Mouse (Mus musculus): ENCODE results near the gene Ptprb. TPM values are rescaled to one million over a fixed set of nuclear protein-coding genes. Genes with fewer than 3 reads are reported as not detected.
A peak's percentile ranks its signal among the peaks of the same experiment; 100 is the strongest.

The Ptprb gene
- polyA plus RNA-seq, 1 experiment: 1.6 TPM

DNA sequence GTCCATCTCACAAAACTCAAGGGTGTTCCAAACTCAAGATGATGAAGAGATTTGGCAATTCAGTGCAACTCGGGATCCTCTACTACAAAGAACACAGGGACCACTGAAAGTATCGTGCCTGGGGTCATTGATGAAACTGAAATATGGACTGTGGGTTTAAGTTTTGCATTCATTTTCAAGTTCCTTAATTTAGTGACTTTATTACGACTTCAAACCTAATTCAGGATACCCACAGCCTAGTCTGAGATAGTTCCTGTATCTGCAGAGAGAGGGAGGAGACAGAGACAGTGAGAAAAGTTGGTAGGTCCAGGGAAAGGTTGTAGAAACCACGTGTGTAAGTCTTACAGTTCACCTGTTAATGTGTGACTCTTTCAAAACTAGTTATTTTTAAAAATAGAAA, 15.2 kb downstream of the Ptprb start:
- DNase-seq (ENCODE audit: low read depth, low spot score): no peak
- 63% methylated on average over 4 of the region's 4 CpGs for WGBS

DNA sequence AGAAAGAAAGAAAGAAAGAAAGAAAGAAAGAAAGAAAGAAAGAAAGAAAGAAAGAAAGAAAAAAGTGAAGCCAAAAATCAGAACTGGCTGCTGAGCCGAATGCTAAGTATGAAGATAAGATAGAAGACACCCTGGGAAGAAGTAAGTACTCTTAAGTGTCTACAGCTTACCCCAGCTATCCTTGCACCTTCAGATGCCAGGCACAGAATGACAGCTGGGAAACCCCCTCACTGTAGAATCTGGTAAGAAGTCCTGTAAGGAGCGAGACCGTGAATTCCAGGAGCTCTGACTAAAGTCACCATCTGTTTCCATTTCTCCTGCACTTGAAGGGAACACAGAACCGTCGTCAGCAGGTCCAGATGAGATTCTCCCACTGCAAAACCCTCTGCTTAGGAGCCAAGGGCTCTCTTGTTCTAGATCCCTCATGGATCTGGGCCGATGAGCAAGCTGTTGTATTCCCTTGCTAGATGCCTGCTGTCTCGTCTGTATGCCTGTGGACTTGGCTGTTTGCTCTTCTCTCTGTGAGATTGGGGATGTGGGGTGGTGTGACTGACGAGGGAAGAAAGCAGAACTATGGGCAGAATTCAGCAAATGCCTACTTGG, 15.9 kb downstream of the Ptprb start:
- no peak for DNase-seq (ENCODE audit: low read depth, low spot score)
- WGBS: 71% methylated on average over 8 of the region's 8 CpGs

DNA sequence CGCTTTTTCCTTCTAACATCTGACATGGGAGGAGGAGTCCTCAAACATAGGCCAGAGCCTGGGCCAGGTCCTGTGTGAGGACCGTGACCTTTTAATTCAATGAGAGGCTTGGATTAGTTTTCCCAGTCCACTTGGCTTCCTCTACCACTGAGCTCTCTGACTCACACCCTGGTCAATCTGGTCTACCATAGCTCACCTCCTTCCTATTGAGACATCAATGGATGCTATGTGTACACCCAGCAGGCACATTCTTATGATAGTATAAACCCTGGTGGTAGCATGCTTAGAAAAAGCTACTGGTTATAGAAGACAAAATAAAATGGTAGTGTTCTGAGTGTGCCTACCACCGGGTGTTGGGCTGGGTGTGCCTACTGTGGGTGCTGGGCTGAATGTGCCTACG, 21.1 kb downstream of the Ptprb start:
- 91% methylated on average over 4 of the region's 4 CpGs for WGBS
- no peak for DNase-seq (ENCODE audit: low read depth, low spot score)

DNA sequence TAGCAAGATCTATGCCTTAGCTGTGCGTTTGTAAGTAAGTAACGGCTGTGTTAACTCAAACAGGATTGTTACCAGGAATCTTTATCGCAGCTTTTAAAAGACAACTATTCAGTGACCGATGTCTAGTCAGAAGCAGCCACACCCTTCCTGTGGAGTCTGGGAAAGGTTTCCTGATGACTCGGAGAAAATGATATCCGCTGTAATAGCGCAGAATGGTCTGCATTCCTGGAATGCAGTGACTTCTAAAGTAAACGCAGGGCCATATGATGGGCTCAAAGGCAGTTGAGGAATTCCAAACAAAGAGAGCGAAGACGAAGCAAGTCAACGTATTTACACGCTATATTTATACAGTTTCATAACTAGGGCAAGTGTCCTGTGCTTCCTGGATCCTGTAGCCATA, 22.5 kb downstream of the Ptprb start:
- no peak for DNase-seq (ENCODE audit: low read depth, low spot score)
- WGBS: 16% methylated on average over 12 of the region's 12 CpGs

DNA sequence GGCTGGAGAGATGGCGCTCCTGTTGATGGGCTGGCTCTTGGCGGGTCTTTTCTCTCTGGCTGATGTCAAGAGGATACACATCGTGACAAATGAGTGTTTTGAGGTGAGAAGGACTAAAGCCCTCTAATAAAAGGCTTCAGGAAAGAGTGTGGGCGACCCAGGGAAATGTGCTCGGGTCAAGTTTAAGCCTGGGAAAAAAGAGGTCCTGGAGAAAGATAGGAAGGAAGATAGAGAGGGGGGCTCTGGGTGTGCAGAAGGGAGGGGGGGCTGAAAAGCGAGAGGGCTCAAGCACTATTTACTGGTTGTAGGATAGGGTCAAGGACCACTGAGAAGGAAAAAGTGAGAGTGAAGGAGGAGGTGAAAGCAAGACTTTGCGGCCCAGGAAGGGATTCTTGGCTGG, 25.5 kb downstream of the Ptprb start:
- DNase-seq (ENCODE audit: low read depth, low spot score): no peak
- WGBS: 34% methylated on average over 7 of the region's 7 CpGs

DNA sequence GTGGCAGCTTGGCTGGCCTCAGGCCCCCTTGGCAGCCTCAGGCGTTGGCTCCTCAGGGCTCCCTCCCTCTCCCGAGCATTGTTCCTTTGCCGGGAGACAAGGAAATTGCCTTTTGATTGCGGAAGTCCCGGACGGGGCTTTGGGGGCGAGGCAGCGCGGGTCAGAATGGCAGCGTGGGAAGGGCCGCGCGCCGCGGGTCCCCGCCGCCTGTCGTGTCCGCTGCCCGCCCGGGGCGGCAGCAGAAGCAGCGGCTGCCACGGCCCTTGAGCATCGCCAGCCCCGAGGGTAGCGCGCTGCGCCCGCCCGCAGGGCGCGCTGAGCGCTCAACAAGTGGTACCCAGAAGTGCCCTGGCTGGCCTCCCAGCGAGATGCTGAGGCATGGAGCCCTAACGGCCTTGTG, 25.9 kb downstream of the Ptprb start:
- 1% methylated on average over 36 of the region's 36 CpGs for WGBS
- no peak for DNase-seq (ENCODE audit: low read depth, low spot score)

DNA sequence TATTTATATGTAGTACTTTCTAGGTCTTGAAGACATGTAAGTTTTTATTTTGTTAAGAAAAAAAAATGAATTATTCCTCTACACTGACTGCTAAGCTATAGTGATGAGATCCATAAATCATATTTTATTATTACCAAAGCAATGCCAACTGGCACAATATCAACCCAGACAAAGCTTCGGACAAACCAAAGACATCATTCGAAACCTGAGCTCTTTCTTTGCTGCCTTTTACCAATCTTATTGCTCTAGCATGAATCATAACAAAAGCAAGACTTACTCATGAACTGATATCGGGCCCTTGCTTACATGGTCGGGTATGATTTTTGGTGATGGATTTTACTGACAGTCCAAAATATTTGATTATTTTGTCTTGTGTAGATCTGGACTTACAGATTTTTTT, 29.0 kb downstream of the Ptprb start:
- WGBS: 79% methylated on average over 4 of the region's 4 CpGs

DNA sequence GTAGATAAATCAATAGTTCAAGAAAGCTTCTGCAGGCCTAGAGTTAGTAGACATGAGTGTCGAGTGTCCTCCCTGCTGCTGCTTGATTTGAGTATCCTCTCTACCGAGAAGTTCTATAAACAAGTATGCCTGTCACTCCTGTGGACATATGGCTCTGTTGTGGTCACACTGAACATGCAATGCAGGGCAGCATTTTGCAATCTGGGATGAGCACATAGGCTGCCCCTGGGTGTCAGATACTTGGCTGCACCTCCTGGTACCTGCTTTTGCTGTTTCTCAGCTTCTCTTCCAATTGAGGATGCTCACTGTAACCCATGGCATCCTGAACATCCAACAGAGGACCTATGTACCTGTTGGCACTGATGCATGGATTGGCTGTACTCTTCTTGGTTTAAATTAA, 34.1 kb downstream of the Ptprb start:
- 67% methylated on average over 2 of the region's 2 CpGs for WGBS
- no peak for DNase-seq (ENCODE audit: low read depth, low spot score)

More for the DNA sequence above, 29.0 kb downstream of the Ptprb start:
- no peak for DNase-seq (ENCODE audit: low read depth, low spot score)

DNA sequence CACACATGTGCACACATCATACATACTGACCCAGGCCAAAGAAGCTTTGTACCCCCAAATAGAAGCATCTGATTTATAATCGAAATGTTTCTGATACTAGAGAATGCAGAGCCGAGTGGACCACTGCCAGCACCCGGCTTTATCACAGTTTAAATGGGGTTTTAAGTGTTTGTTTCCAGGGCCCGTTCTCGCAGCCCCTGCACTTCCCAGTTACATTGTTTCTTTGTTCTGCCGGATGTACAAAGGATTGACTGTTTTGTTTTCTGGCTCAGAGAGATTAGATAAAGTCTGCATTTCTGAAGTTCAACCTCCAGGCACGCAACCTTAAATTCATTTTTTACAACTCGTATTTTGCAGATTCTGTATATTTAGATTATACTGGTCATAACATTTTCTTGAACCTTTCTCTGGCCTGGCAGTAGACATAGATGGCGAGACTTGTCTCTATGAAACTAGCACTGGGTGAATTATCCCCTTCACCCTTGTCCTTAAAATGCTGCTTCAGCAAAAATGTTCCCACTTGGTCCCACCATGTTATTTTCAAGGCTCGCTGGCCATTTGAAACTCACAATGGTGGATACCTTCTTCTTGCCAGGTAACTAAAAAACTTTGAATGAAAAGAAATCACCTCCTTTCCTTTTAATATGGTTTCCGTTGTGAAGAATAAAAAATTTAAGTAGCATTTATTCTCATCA, 35.3 kb downstream of the Ptprb start:
- WGBS: 39% methylated on average over 11 of the region's 11 CpGs
- no peak for DNase-seq (ENCODE audit: low read depth, low spot score)

DNA sequence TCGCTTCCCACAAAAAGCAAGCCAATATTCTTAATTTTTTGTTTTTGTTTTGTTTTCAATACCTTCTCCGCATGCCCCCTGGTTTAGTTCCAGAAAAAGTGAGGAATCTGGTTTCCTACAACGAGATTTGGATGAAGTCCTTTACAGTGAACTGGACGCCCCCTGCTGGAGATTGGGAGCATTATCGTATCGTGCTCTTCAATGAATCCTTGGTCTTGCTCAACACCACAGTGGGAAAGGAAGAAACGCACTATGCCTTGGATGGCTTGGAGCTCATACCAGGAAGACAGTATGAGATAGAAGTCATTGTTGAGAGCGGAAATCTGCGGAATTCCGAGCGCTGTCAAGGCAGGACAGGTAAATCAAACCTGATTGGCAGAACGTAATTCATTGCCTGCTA, 43.9 kb downstream of the Ptprb start:
- DNase-seq (ENCODE audit: low read depth, low spot score): peak; percentile 29
- 18% methylated on average over 12 of the region's 12 CpGs for WGBS

DNA sequence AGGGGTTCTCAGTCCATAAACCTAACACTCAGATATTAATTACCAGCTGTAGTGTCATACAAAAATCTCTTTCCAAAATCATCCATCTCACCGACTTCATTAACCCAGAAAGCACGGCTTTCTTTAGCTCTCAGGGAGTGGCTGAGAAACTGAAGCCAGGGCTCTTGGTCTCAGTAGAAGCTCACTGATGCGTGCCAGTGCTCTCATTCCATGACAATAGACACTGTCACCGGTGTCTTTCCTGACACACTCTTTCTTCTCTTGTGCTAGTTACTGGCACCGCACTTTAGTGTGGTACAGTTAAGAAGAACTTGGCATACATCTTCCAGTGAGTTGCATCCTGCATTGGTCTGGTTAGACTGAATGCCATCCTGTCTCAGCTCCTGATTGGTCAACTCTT, 53.8 kb downstream of the Ptprb start:
- no peak for DNase-seq (ENCODE audit: low read depth, low spot score)
- 78% methylated on average over 5 of the region's 5 CpGs for WGBS

DNA sequence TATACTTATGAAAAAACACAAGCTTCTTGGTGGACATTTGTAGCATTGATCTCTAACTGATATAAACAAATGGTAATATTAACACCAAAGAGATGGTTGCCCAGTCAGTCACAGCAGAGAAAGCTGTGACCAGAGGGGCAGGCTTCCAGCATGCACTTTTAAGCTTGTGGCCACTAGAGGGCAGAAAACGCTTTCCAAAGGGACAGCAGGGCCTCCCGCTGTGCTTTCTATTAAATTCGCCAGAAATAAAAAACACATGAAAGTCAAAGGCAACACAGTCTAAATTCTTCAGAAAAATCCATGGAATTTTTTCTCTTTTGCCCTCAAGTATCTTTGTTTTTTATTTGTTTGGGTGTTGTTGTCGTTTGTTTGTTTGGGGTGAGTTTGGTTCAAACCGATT, 55.1 kb downstream of the Ptprb start:
- WGBS: 11% methylated on average over 5 of the region's 5 CpGs
- peak; percentile 54 for DNase-seq (ENCODE audit: low read depth, low spot score)

DNA sequence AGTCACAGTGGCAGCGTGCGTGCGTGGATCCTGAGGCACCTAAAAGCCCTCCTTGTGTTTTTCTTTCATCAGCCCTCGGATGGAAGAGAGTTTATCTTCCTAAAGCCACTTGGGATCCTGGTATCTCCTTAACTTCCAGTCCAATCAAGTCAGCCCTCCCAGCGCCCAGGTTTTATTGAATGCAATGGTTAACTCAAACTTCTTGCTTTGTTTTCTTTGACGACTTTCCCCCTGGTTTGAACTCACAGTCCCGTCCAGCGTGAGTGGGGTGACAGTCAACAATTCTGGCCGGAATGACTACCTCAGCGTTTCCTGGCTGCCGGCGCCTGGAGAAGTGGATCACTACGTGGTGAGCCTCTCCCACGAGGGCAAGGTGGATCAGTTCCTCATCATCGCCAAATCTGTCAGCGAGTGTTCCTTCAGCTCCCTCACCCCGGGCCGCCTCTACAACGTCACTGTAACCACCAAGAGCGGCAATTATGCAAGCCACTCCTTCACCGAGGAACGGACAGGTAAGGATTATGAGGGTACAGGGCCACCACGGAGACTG, 55.7 kb downstream of the Ptprb start:
- DNase-seq (ENCODE audit: low read depth, low spot score): no peak
- WGBS: 21% methylated on average over 23 of the region's 23 CpGs

DNA sequence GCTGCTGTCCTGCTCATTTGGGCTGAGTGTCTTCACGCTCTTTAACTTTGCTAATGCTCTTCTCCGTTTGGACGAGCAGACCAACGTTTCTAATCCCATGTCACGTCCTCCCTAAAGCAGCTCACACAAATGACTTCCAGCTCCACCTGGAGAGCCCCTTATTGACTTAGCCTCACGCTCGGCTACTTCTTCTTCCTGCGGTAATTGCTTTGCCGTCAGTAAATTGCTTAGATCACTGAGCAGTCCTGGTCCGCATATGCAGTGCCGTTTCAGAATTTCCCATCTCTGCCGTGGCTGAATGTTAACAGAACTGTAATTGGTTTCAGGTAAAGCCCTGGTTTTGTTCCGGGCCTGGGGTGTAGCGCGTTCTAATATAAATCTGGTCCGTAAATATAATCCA, 58.3 kb downstream of the Ptprb start:
- no peak for DNase-seq (ENCODE audit: low read depth, low spot score)
- WGBS: 48% methylated on average over 16 of the region's 16 CpGs

DNA sequence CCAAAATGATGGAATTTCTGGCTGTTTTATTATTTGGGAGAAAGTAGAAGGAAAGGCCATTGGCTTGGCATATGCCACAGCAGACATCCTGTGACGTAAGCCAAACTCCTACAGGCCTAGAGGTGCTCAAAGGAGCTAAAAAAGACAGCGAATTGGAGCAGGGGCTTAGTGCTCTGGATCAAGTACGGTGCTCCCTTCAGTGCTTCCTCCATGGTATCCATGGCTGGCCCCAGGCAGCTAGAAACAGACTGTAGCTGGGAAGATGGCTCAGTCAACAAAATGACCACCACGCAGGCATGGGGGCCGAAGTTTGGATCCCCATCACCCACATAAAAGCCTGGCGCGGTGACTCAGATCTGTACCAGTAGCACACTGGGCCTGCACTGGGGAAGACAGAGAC, 58.8 kb downstream of the Ptprb start:
- no peak for DNase-seq (ENCODE audit: low read depth, low spot score)
- 91% methylated on average over 7 of the region's 7 CpGs for WGBS

DNA sequence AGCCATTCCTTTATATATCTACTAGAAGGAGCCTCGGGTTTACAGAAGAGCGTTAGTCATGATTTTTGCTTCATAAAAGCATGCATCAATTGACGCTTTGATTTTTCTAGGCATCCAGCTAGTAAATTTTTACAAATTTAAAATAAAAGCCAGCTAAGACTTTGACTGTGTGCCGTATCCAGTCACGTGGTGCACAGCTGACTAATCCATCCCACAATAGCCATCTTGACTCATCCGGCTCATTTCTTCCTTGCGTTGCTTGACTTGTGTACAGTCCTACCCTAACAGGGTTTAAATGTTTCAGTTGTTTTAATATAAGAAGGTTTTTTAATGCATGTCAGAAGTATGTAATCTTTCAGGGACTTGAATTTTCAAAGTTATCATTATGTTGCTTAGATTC, 60.0 kb downstream of the Ptprb start:
- no peak for DNase-seq (ENCODE audit: low read depth, low spot score)
- 87% methylated on average over 7 of the region's 7 CpGs for WGBS

DNA sequence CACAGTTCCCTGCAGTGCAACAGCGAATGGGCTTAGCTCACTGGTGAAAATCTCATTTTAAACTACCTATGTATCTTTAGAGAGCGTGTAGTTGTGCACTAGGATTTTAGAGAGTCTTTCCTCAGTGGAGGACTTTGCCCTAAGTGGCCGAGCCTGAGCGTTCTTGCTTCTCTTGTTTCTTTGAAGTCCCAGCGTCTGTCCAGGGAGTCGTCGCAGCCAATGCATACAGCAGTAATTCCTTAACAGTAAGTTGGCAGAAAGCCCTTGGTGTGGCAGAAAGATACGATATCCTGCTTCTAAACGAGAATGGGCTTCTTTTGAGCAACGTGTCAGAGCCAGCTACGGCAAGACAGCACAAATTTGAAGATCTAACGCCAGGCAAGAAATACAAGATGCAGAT, 65.9 kb downstream of the Ptprb start:
- WGBS: 37% methylated on average over 12 of the region's 12 CpGs
- DNase-seq (ENCODE audit: low read depth, low spot score): peak; percentile 24

DNA sequence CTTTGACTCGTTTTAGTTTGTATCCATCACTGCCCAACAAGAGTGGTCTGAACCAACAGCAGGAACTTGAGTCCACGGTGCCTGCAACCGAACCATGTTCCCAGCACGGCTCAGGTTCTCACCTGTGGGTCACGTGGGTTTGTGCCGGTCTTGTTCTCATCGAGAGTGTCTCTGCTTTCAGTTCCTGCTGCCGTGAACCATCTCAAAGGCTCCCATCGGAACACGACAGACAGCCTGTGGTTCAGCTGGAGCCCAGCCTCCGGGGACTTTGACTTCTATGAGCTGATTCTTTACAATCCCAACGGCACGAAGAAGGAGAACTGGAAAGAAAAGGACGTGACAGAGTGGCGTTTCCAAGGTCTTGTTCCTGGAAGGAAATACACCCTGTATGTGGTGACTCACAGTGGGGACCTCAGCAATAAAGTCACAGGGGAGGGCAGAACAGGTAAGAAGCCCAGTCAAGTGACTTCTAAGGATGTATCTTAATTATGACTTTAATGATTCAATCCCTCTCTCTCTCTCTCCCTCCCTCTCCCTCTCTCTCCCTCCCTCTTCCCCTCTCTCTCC, 71.4 kb downstream of the Ptprb start:
- DNase-seq (ENCODE audit: low read depth, low spot score): no peak
- 57% methylated on average over 15 of the region's 15 CpGs for WGBS

DNA sequence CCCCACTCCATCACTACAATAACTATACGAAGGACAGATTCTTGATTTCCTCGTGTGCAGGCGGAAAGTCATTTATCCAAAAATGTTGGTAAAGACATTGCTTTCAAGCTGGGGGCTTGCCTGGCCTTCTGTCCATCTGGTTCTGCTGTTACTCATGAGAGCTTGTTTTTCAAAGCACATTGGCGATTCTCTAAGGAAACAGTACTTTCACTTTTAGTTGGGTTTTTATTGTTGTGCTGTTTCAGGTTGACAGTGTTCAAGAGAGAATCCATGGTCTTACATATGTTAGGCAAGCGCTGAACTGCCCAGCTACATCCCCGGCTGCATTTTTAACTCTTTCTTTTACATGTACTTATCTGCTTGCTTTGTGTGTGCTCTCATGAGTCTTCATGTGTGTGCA, 73.7 kb downstream of the Ptprb start:
- 80% methylated on average over 6 of the region's 6 CpGs for WGBS
- DNase-seq (ENCODE audit: low read depth, low spot score): no peak

DNA sequence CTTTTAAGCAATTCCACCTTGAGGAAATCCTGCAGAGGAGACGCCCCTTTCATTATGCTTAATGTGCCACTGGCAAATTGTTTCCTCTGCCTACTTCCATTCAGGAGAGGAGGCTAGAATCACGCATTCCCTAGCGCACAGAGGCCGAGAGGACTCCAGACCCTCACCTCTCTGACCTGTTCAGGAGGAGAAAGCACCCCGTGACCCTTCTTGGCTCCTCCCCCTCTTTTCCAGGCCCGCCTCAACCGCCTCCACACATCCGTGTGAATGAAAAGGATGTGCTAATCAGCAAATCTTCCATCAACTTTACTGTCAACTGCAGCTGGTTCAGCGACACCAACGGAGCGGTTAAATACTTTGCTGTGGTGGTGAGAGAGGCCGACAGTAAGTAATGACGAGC, 75.2 kb downstream of the Ptprb start:
- WGBS: 44% methylated on average over 13 of the region's 13 CpGs
- DNase-seq (ENCODE audit: low read depth, low spot score): no peak

DNA sequence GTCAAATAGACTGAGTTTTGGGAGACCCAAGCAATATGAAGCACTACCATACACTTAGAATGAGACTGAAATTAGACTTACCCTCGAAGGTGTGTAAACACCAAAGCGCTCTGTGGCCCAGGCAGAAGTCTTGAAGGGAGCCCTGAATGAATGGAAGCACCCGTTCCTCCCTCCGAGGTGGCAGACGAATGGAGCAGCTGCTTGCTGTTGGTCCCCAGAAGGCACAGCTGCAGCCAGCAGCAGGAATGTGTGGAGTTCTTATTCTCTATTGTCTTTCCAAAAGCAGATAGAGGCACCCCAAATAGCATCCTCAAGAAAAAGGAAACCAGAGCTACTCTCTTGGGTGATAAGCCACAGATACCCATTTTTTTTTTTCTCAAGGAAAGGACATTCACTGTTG, 79.0 kb downstream of the Ptprb start:
- WGBS: 58% methylated on average over 5 of the region's 5 CpGs
- no peak for DNase-seq (ENCODE audit: low read depth, low spot score)
